Mouse (Mus musculus): ENCODE data around the gene Dchs1. TPM values are rescaled to one million over a fixed set of nuclear protein-coding genes. Genes with fewer than 3 reads are reported as not detected.

Dchs1 gene
- total and polyA plus RNA-seq, 3 experiments = 0.08 to 0.11 TPM; not detected in 1

DNA sequence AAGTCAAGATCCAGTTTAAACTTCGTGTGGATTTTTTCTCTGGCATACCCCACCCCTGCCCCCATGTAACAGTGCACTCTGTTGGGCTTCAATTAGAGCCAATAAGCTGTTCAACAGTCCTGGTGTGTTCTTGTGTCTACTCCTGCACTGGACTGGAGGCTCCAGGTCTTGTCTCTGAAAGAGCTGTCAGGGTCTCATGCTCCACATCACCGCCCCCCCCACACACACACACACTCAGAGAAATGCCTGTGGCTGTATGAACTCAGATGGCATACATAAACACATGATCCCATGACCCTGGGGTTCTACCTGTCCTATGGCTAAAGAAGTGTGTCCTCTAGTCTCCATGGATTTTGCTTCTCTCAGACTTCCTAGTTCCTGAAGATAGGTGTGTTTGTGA lies 11.4 kb downstream of the Dchs1 start:
- Histone ChIP-seq H3K27me3 (ENCODE audit: control insufficient read depth in 1 of 2, insufficient read depth in 2 of 2, low read length in 2 of 2) (peaks cover 0 to 2% of the 10 kb centered on the region in 2 experiments; a peak in 1 of 4 replicates), H3K9ac (ENCODE audit: control insufficient read depth, low read depth, low read length, poor library complexity, severe bottlenecking) (no peak overlapping the region), H3K27ac (ENCODE audit: control insufficient read depth, low read depth, low read length) (no peak overlapping the region), H3K9me3 (replicated peaks; ENCODE audit: insufficient read depth, low read length) (no peaks in the 10 kb centered on the region), H3K36me3 (ENCODE audit: control insufficient read depth in 1 of 2, insufficient read depth in 2 of 2, low read length in 2 of 2) (peaks cover 0 to 2% of the 10 kb centered on the region in 2 experiments; a peak in 1 of 4 replicates), H3K4me3 (ENCODE audit: control insufficient read depth in 1 of 2, insufficient read depth in 1 of 2, low read depth in 2 of 2, low read length in 2 of 2) (no peak overlapping the region), H3K79me2 (ENCODE audit: control insufficient read depth, insufficient read depth, low read length, poor library complexity) (no peaks in the 10 kb centered on the region), H3K4me1 (ENCODE audit: control insufficient read depth in 1 of 2, insufficient read depth in 2 of 2, low read length in 2 of 2) (peaks cover 0 to 14% of the 10 kb centered on the region in 2 experiments; a peak in 2 of 4 replicates)
- DNase-seq (ENCODE audit: low read depth, low spot score) = no peak
- no peak for TF ChIP-seq MXI1 (IDR thresholded peaks at IDR 0.05; ENCODE audit: low read depth, low read length)
- no peak for TF ChIP-seq CTCF (IDR thresholded peaks at IDR 0.05 in 2 of 3, conservative IDR thresholded peaks at IDR 0.05 in 1 of 3; ENCODE audit: control insufficient read depth in 1 of 3, insufficient read depth in 1 of 3, low read depth in 2 of 3, low read length in 3 of 3, poor library complexity in 1 of 3, severe bottlenecking in 1 of 3)
- no peak for TF ChIP-seq MAZ (IDR thresholded peaks at IDR 0.05; ENCODE audit: low read depth, low read length)
- no peak for TF ChIP-seq HCFC1 (IDR thresholded peaks at IDR 0.05; ENCODE audit: low read depth, low read length)
- TF ChIP-seq TBP (IDR thresholded peaks at IDR 0.05; ENCODE audit: low read depth, low read length) = no peak
- no peak for TF ChIP-seq RAD21 (IDR thresholded peaks at IDR 0.05; ENCODE audit: low read depth, low read length)
- TF ChIP-seq ZNF384 (IDR thresholded peaks at IDR 0.05; ENCODE audit: low read depth, low read length) = no peak
- no peak for TF ChIP-seq MYC (IDR thresholded peaks at IDR 0.05; ENCODE audit: low read depth, low read length)
- no peak for TF ChIP-seq ELF1 (IDR thresholded peaks at IDR 0.05; ENCODE audit: low read depth, low read length)
- TF ChIP-seq E2F4 (IDR thresholded peaks at IDR 0.05; ENCODE audit: borderline replicate concordance, low read depth, low read length) = no peak
- TF ChIP-seq TAL1 (IDR thresholded peaks at IDR 0.05; ENCODE audit: low read length) = no peak
- TF ChIP-seq KAT2A (conservative IDR thresholded peaks at IDR 0.05; ENCODE audit: low read depth, low read length) = no peak
- no peak for TF ChIP-seq POLR2AphosphoS5 (IDR thresholded peaks at IDR 0.05; ENCODE audit: borderline replicate concordance, low read depth, low read length)
- TF ChIP-seq GABPA (IDR thresholded peaks at IDR 0.05; ENCODE audit: low read depth, low read length) = no peak
- TF ChIP-seq MAFK (IDR thresholded peaks at IDR 0.05; ENCODE audit: borderline replicate concordance, low read depth, low read length) = no peak
- TF ChIP-seq POLR2AphosphoS2 (IDR thresholded peaks at IDR 0.05; ENCODE audit: low read length) = no peak
- TF ChIP-seq POLR2A (IDR thresholded peaks at IDR 0.05; ENCODE audit: control insufficient read depth in 1 of 2, insufficient read depth in 1 of 2, low read depth in 1 of 2, low read length in 2 of 2, poor library complexity in 1 of 2) = no peak
- TF ChIP-seq SMC3 (IDR thresholded peaks at IDR 0.05; ENCODE audit: low read depth, low read length) = no peak
- no peak for TF ChIP-seq RCOR1 (IDR thresholded peaks at IDR 0.05; ENCODE audit: low read depth, low read length)
- TF ChIP-seq USF1 (IDR thresholded peaks at IDR 0.05; ENCODE audit: low read depth, low read length) = no peak

- no peak for DNase-seq (ENCODE audit: low read depth, low spot score)
- Histone ChIP-seq H3K36me3 (ENCODE audit: control insufficient read depth in 1 of 2, insufficient read depth in 2 of 2, low read length in 2 of 2) (peaks cover 0 to 2% of the 10 kb centered on the region in 2 experiments; a peak in 1 of 4 replicates), H3K27me3 (ENCODE audit: control insufficient read depth in 1 of 2, insufficient read depth in 2 of 2, low read length in 2 of 2) (peaks cover 2 to 8% of the 10 kb centered on the region in 2 experiments; a peak in 3 of 4 replicates), H3K9me3 (replicated peaks; ENCODE audit: insufficient read depth, low read length) (no peaks in the 10 kb centered on the region), H3K4me3 (ENCODE audit: control insufficient read depth in 1 of 2, insufficient read depth in 1 of 2, low read depth in 2 of 2, low read length in 2 of 2) (no peak overlapping the region), H3K79me2 (ENCODE audit: control insufficient read depth, insufficient read depth, low read length, poor library complexity) (no peaks in the 10 kb centered on the region), H3K4me1 (ENCODE audit: control insufficient read depth in 1 of 2, insufficient read depth in 2 of 2, low read length in 2 of 2) (peaks cover 0 to 14% of the 10 kb centered on the region in 2 experiments; a peak in 2 of 4 replicates), H3K9ac (ENCODE audit: control insufficient read depth, low read depth, low read length, poor library complexity, severe bottlenecking) (no peak overlapping the region), H3K27ac (ENCODE audit: control insufficient read depth, low read depth, low read length) (no peak overlapping the region)
- TF ChIP-seq KAT2A (conservative IDR thresholded peaks at IDR 0.05; ENCODE audit: low read depth, low read length) = no peak
- no peak for TF ChIP-seq TBP (IDR thresholded peaks at IDR 0.05; ENCODE audit: low read depth, low read length)
- TF ChIP-seq ZKSCAN1 (IDR thresholded peaks at IDR 0.05; ENCODE audit: low read depth, low read length) = no peak
- no peak for TF ChIP-seq MAX (IDR thresholded peaks at IDR 0.05; ENCODE audit: low read length)
- TF ChIP-seq TCF12 (IDR thresholded peaks at IDR 0.05; ENCODE audit: low read depth, low read length) = no peak
- TF ChIP-seq SMC3 (IDR thresholded peaks at IDR 0.05; ENCODE audit: low read depth, low read length) = no peak
- no peak for TF ChIP-seq CHD2 (IDR thresholded peaks at IDR 0.05; ENCODE audit: low read length)
- no peak for TF ChIP-seq ZC3H11A (IDR thresholded peaks at IDR 0.05; ENCODE audit: low read depth, low read length)
- TF ChIP-seq ETS1 (IDR thresholded peaks at IDR 0.05; ENCODE audit: low read depth, low read length) = no peak
- no peak for TF ChIP-seq NRF1 (IDR thresholded peaks at IDR 0.05; ENCODE audit: insufficient read depth, low read depth, low read length, poor library complexity, severe bottlenecking)
- TF ChIP-seq MAZ (IDR thresholded peaks at IDR 0.05; ENCODE audit: low read depth, low read length) = no peak
- no peak for TF ChIP-seq MEF2A (IDR thresholded peaks at IDR 0.05; ENCODE audit: extremely low read depth, insufficient replicate concordance, low read depth, low read length, poor library complexity, severe bottlenecking)
- no peak for TF ChIP-seq E2F4 (IDR thresholded peaks at IDR 0.05; ENCODE audit: borderline replicate concordance, low read depth, low read length)
- no peak for TF ChIP-seq MAFK (IDR thresholded peaks at IDR 0.05; ENCODE audit: borderline replicate concordance, low read depth, low read length)
- no peak for TF ChIP-seq USF2 (IDR thresholded peaks at IDR 0.05; ENCODE audit: borderline replicate concordance in 1 of 2, insufficient read depth in 1 of 2, low read depth in 1 of 2, low read length in 2 of 2)
- no peak for TF ChIP-seq JUND (IDR thresholded peaks at IDR 0.05; ENCODE audit: low read depth, low read length)
- no peak for TF ChIP-seq CTCF (IDR thresholded peaks at IDR 0.05 in 2 of 3, conservative IDR thresholded peaks at IDR 0.05 in 1 of 3; ENCODE audit: control insufficient read depth in 1 of 3, insufficient read depth in 1 of 3, low read depth in 2 of 3, low read length in 3 of 3, poor library complexity in 1 of 3, severe bottlenecking in 1 of 3)
Measured at GRCm38 (mm10) chr7:105774661-105775060, 12.8 kb downstream of the Dchs1 start.
